Mouse (Mus musculus) frontal cortex, postnatal 36 days (tissue): ENCODE data around the gene Sez6.

ENCODE experiments used
- DNase-seq, 2 experiments: peaks; one replicate each; pipeline ENCODE4 v3.0.0; 2022; ENCODE audit warnings: low spot score in 2 of 2

The Sez6 gene

GRCm38 (mm10) chr11:77906097-77906687, 24.4 kb upstream of the Sez6 start:
- DNase-seq: no peak

- DNase-seq: no peak
These were observed 23.8 kb upstream of the Sez6 start for GRCm38 (mm10) chr11:77906747-77907174.

- DNase-seq: no peak
These were observed 22.1 kb upstream of the Sez6 start for GRCm38 (mm10) chr11:77908468-77908867.

- no peak for DNase-seq
These were observed 21.2 kb upstream of the Sez6 start for GRCm38 (mm10) chr11:77909376-77909775.

GRCm38 (mm10) chr11:77909776-77910175, 20.8 kb upstream of the Sez6 start:
- DNase-seq: no peak

GRCm38 (mm10) chr11:77913505-77913904, 17.1 kb upstream of the Sez6 start:
- no peak for DNase-seq

GRCm38 (mm10) chr11:77914598-77915260, 15.9 kb upstream of the Sez6 start:
- no peak for DNase-seq

- no peak for DNase-seq
These were observed 13.9 kb upstream of the Sez6 start for GRCm38 (mm10) chr11:77916741-77917140.

GRCm38 (mm10) chr11:77917166-77917565, 13.4 kb upstream of the Sez6 start:
- DNase-seq: no peak

- DNase-seq: no peak
These were observed 7.3 kb upstream of the Sez6 start for GRCm38 (mm10) chr11:77923285-77923684.

- DNase-seq: no peak
These were observed 4.6 kb upstream of the Sez6 start for GRCm38 (mm10) chr11:77925836-77926657.

GRCm38 (mm10) chr11:77926666-77927065, 3.9 kb upstream of the Sez6 start:
- no peak for DNase-seq

- DNase-seq: no peak
These were observed 2.8 kb upstream of the Sez6 start for GRCm38 (mm10) chr11:77927837-77928236.

- DNase-seq: peak in 1 of 2 experiments; percentile 12
These were observed 1.2 kb downstream of the Sez6 start for GRCm38 (mm10) chr11:77931541-77932433.

GRCm38 (mm10) chr11:77932576-77932975, 2.0 kb downstream of the Sez6 start:
- no peak for DNase-seq

GRCm38 (mm10) chr11:77934111-77934521, 3.5 kb downstream of the Sez6 start:
- no peak for DNase-seq

GRCm38 (mm10) chr11:77934568-77935311, 4.1 kb downstream of the Sez6 start:
- DNase-seq: no peak

GRCm38 (mm10) chr11:77936846-77937245, 6.2 kb downstream of the Sez6 start:
- no peak for DNase-seq

- DNase-seq: no peak
These were observed 7.2 kb downstream of the Sez6 start for GRCm38 (mm10) chr11:77937649-77938410.

- DNase-seq: no peak
These were observed 11.6 kb downstream of the Sez6 start for GRCm38 (mm10) chr11:77942230-77942629.
